In the genomic region with DNA sequence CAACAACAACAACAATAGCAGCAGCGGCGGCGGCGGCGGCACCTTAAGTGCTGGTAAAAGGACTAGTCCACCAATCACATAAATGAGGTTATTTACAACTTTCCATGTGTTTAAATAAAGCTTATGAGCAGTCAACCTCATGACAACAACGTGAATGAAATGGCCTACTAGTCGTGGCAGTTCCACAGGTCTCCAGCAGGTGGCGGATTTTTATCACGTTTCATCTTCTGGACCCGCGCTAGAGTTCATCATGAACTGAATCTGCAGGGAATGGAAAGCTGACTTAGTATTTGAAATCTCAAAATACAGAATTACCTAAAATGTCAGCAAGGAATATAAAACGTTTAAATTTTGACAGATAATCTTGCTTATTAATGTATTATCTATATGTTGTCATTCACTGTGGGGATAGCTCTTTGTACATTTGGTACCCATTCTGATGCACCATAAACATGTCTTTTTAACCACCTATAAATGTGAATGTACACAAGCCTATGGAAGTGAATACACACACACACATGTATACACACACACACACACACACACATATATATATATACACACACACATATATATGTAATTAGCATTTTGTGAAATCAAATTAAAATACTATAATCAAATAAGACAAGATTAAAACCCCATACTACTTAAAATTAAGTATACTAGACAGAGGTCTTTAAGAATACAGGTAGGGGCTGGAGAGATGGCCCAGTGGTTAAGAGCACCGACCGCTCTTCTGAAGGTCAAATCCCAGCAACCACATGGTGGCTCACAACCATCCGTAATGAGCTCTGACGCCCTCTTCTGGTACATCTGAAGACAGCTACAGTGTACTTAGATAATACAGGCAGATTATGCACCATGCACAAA, we compare ENCODE assay signal across 9 mouse cellular contexts. TPM values are rescaled to one million over a fixed set of nuclear protein-coding genes. Genes with fewer than 3 reads are reported as not detected.
DNase-seq lines count a peak whose midpoint lies in the region; ATAC-seq and TF ChIP-seq lines count a peak whose summit lies in the region.
"Had no signal": no experiment of that assay in that cellular context is flagged by ENCODE, and none has a peak within 500 bp of the region (broad histone marks: within the 10 kb centered on the region; RNA-seq: fewer than 3 reads in every experiment).

No protein-coding gene starts in this region.

- H3K4me3 ChIP-seq in intestine, postnatal 0 days (ENCODE audit: low read depth, low read length): no peak overlapping the region
- H3K4me3 ChIP-seq in limb, embryonic 12.5 days (replicated peaks): no peak overlapping the region
- no peak overlapping the region for H3K4me3 ChIP-seq in midbrain, embryonic 16.5 days (ENCODE audit: low read depth, low read length)
- H3K4me3 ChIP-seq: embryonic facial prominence, embryonic 12.5 days had no signal

- peak; percentile 88 for TF ChIP-seq CTCF in intestine, postnatal 0 days (IDR thresholded peaks at IDR 0.05; ENCODE audit: low read depth)

- H3K4me2 ChIP-seq in intestine, postnatal 0 days (replicated peaks; ENCODE audit: low read depth): no peak overlapping the region
- H3K4me2 ChIP-seq in limb, embryonic 12.5 days: no peak overlapping the region
- no peak overlapping the region for H3K4me2 ChIP-seq in midbrain, embryonic 16.5 days (ENCODE audit: low read length)
- H3K4me2 ChIP-seq: embryonic facial prominence, embryonic 12.5 days had no signal

- H3K36me3 ChIP-seq in intestine, postnatal 0 days (ENCODE audit: control insufficient read depth, insufficient read depth): 0 out of 2 replicates have a peak, but pooled peaks cover 7% of the 10 kb centered on the region
- H3K36me3 ChIP-seq in limb, embryonic 12.5 days: peaks cover 44% of the 10 kb centered on the region
- H3K36me3 ChIP-seq in midbrain, embryonic 16.5 days (ENCODE audit: control insufficient read depth, insufficient read depth, low read length): peaks cover 3% of the 10 kb centered on the region; the same call in 1 of the 2 replicates

- WGBS in intestine, postnatal 0 days: 47% methylated on average over 16 of the region's 16 CpGs
- WGBS in limb, embryonic 12.5 days: 45% methylated on average over 16 of the region's 16 CpGs
- 38% methylated on average over 16 of the region's 16 CpGs for WGBS in midbrain, embryonic 16.5 days

- ATAC-seq in intestine, postnatal 0 days: no peak
- 0 out of 2 replicates have a peak, but pooled peaks have one; percentile 48 for ATAC-seq in limb, embryonic 12.5 days (ENCODE audit: insufficient number of reproducible peaks, insufficient read depth, low FRiP score, low TSS enrichment, low read depth)
- peak; percentile 36; the same call in 1 of the 2 replicates for ATAC-seq in midbrain, embryonic 16.5 days

- H3K9me3 ChIP-seq in intestine, postnatal 0 days (ENCODE audit: control insufficient read depth): no peaks in the 10 kb centered on the region
- H3K9me3 ChIP-seq in limb, embryonic 12.5 days: no peaks in the 10 kb centered on the region
- H3K9me3 ChIP-seq in midbrain, embryonic 16.5 days (replicated peaks; ENCODE audit: control insufficient read depth, low read length, poor library complexity, severe bottlenecking): no peaks in the 10 kb centered on the region
- H3K9me3 ChIP-seq: embryonic facial prominence, embryonic 12.5 days had no signal

- H3K9ac ChIP-seq in intestine, postnatal 0 days (ENCODE audit: low read depth, low read length): no peak overlapping the region
- no peak overlapping the region for H3K9ac ChIP-seq in limb, embryonic 12.5 days (replicated peaks)
- no peak overlapping the region for H3K9ac ChIP-seq in midbrain, embryonic 16.5 days (ENCODE audit: low read depth, low read length)
- H3K9ac ChIP-seq: embryonic facial prominence, embryonic 12.5 days had no signal

- no peaks in the 10 kb centered on the region for H3K27me3 ChIP-seq in intestine, postnatal 0 days (replicated peaks; ENCODE audit: control insufficient read depth, insufficient read depth, low read length)
- H3K27me3 ChIP-seq in limb, embryonic 12.5 days: no peaks in the 10 kb centered on the region
- H3K27me3 ChIP-seq in midbrain, embryonic 16.5 days (ENCODE audit: control insufficient read depth, insufficient read depth, low read depth, low read length): no peaks in the 10 kb centered on the region
- H3K27me3 ChIP-seq: embryonic facial prominence, embryonic 12.5 days had no signal

- peak; percentile 69 for DNase-seq in urinary bladder, postnatal 14 days (ENCODE audit: low spot score)
- DNase-seq in urinary bladder, adult 2 months (ENCODE audit: low spot score): no peak
- peak; percentile 78 for DNase-seq in cerebellum, adult 9-10 months
- DNase-seq in frontal cortex, postnatal 25 days (ENCODE audit: low spot score in 2 of 2): peak; percentile 63 to 65
- peak; percentile 27 to 59 for DNase-seq in spleen, postnatal 14 days (ENCODE audit: low spot score in 2 of 2)

- no peak overlapping the region for H3K27ac ChIP-seq in intestine, postnatal 0 days (ENCODE audit: low read depth, low read length)
- H3K27ac ChIP-seq in limb, embryonic 12.5 days: no peak overlapping the region
- no peak overlapping the region for H3K27ac ChIP-seq in midbrain, embryonic 16.5 days (ENCODE audit: low read length)
- H3K27ac ChIP-seq: embryonic facial prominence, embryonic 12.5 days had no signal

- H3K4me1 ChIP-seq in intestine, postnatal 0 days (replicated peaks; ENCODE audit: control insufficient read depth, insufficient read depth, low read length): no peaks in the 10 kb centered on the region
- H3K4me1 ChIP-seq in limb, embryonic 12.5 days (replicated peaks): no peaks in the 10 kb centered on the region
- H3K4me1 ChIP-seq in midbrain, embryonic 16.5 days (ENCODE audit: control insufficient read depth, insufficient read depth, low read length): no peaks in the 10 kb centered on the region
- H3K4me1 ChIP-seq: embryonic facial prominence, embryonic 12.5 days had no signal

RNA-seq across cellular contexts. Expression of gene Dnajc3, which starts 49.1 kb away (rescaled TPM):
- polyA plus RNA-seq in urinary bladder, adult 2 months (2012; rRNA removed): 35.5 and 36.1 TPM in 2 replicates
- polyA plus RNA-seq in intestine, postnatal 0 days (2015; fragmentation: Nextera tagmentation; extraction: Ambion mirVana): 37.6 and 38.1 TPM in 2 replicates
- polyA plus RNA-seq in limb, embryonic 12.5 days (2016; fragmentation: Nextera tagmentation; extraction: Ambion mirVana): 26.7 and 28.1 TPM in 2 replicates
- polyA plus RNA-seq in midbrain, embryonic 16.5 days (2015; fragmentation: Nextera tagmentation; extraction: Ambion mirVana): 20.2 and 21.3 TPM in 2 replicates
